Mouse (Mus musculus) cortical plate, adult 2 months (tissue): Measurements from ENCODE around the gene Olfr314.

Experiments used
- CTCF ChIP-seq: fragments of 200-500 bp; IDR thresholded peaks from 2 replicates; pipeline ENCODE4 v1.5.1; 2011; ENCODE audit warnings: mild to moderate bottlenecking, control low read depth, low read length; ENCODE audit not compliant: insufficient read depth; ENCODE audit errors: extremely low read depth
- POLR2A ChIP-seq: fragments of 200-500 bp; IDR thresholded peaks from 2 replicates; pipeline ENCODE4 v1.6.1; 2011; ENCODE audit warnings: mild to moderate bottlenecking, low read length, control low read depth; ENCODE audit not compliant: insufficient read depth; ENCODE audit errors: extremely low read depth

- TF ChIP-seq CTCF = no peak
- TF ChIP-seq POLR2A = no peak
Measured at GRCm38 (mm10) chr11:58772888-58773287, 9.9 kb upstream of the Olfr314 start, which contains the start of gene Olfr315.
